Mouse (Mus musculus) liver, postnatal 0 days (tissue): ENCODE results near the gene Exd1. TPM values are rescaled to one million over a fixed set of nuclear protein-coding genes. Genes with fewer than 3 reads are reported as not detected.

Experiments used
- ATAC-seq: fragments of 200-750 bp; cut with Nextera tagmentation; 2 replicates; pipeline ENCODE4 v1.8.0; 2017; ENCODE audit warnings: mild to moderate bottlenecking, moderate library complexity
- DNase-seq: peaks from one replicate; pipeline ENCODE4 v3.0.0-alpha.2; 2016
- H3K27ac ChIP-seq: fragments of 300-500 bp; sonication (generic); 2 replicates; pipeline ENCODE4 v1.5.1; 2014; ENCODE audit warnings: antibody characterized with exemption, moderate library complexity, mild to moderate bottlenecking, low read depth
- H3K27me3 ChIP-seq: fragments of 300-500 bp; sonication (generic); 2 replicates; pipeline ENCODE4 v1.6.1; 2014; ENCODE audit warnings: low read length, control low read depth, mixed read lengths; ENCODE audit not compliant: insufficient read depth
- H3K36me3 ChIP-seq: fragments of 300-500 bp; sonication (generic); replicated peaks from 2 replicates; pipeline ENCODE4 v1.6.1; 2014; ENCODE audit warnings: mild to moderate bottlenecking, control low read depth, low read length, moderate library complexity, mixed read lengths; ENCODE audit not compliant: insufficient read depth
- H3K4me1 ChIP-seq: fragments of 300-500 bp; sonication (generic); 2 replicates; pipeline ENCODE4 v1.6.1; 2014; ENCODE audit warnings: antibody characterized with exemption, mild to moderate bottlenecking, control low read depth; ENCODE audit not compliant: insufficient read depth
- H3K4me2 ChIP-seq: fragments of 300-500 bp; sonication (generic); 2 replicates; pipeline ENCODE4 v1.6.1; 2014; ENCODE audit warnings: low read depth, mild to moderate bottlenecking, low read length, moderate library complexity, mixed read lengths
- H3K4me3 ChIP-seq: fragments of 300-500 bp; sonication (generic); 2 replicates; pipeline ENCODE4 v1.5.1; 2014; ENCODE audit warnings: low read depth, low read length
- H3K9ac ChIP-seq: fragments of 300-500 bp; sonication (generic); replicated peaks from 2 replicates; pipeline ENCODE4 v1.6.1; 2014; ENCODE audit warnings: mild to moderate bottlenecking, moderate library complexity
- H3K9me3 ChIP-seq: fragments of 300-500 bp; sonication (generic); 2 replicates; pipeline ENCODE4 v1.6.1; 2016; ENCODE audit warnings: mild to moderate bottlenecking, control low read depth, low read length, mixed read lengths
- CTCF ChIP-seq: sonication (generic); IDR thresholded peaks from 2 replicates; pipeline ENCODE4 v1.5.1; 2016; ENCODE audit warnings: antibody characterized with exemption, low read depth
- EP300 ChIP-seq: IDR thresholded peaks from 2 replicates; pipeline ENCODE4 v1.6.1; 2016; ENCODE audit warnings: antibody characterized with exemption, low read depth, mild to moderate bottlenecking
- WGBS: fragments of 180-500 bp; shearing (Covaris S2); extraction: QIAGEN DNeasy Blood & Tissue Kit; methylation state at CpG from one replicate; pipeline ENCODE4 v1.1.7; 2014; ENCODE audit not compliant: insufficient replicate concordance; 5-methylcytosine and 5-hydroxymethylcytosine counted together
- polyA plus RNA-seq: library from polyadenylated mRNA; unstranded; fragments of >200 nt; fragmentation: Nextera tagmentation; extraction: Ambion mirVana; gene quantifications from 2 replicates; pipeline ENCODE4 v1.2.1, GENCODE M21; 2015

Exd1 gene
- polyA plus RNA-seq, 1 experiment from 2014 or later: 0.29 TPM

- WGBS: 8% methylated on average over 9 of the region's 9 CpGs
- TF ChIP-seq CTCF: no peak
- no peak for TF ChIP-seq EP300
- Histone ChIP-seq H3K4me2 (peak overlapping the region; percentile 91), H3K4me1 (peaks cover 10% of the 10 kb centered on the region; the same call in 1 of the 2 replicates), H3K9me3 (no peaks in the 10 kb centered on the region), H3K27me3 (no peaks in the 10 kb centered on the region), H3K27ac (peak overlapping the region; percentile 100), H3K36me3 (no peaks in the 10 kb centered on the region), H3K4me3 (peak overlapping the region; percentile 82), H3K9ac (peak overlapping the region; percentile 98)
- ATAC-seq (no peak), DNase-seq (no peak)
Observed at GRCm38 (mm10) chr2:119478397-119478749, 69.1 kb downstream of the Exd1 start.

GRCm38 (mm10) chr2:119477571-119478396, 69.6 kb downstream of the Exd1 start, which contains the start of gene Ino80:
Gene Ino80, minus strand, starts transcription at chr2:119477687.
- 2% methylated on average over 46 of the region's 72 CpGs for WGBS
- H3K9me3 ChIP-seq: no peaks in the 10 kb centered on the region

GRCm38 (mm10) chr2:119476621-119477391, 70.6 kb downstream of the Exd1 start:
- H3K4me1 ChIP-seq: peaks cover 10% of the 10 kb centered on the region; the same call in 1 of the 2 replicates
- H3K9ac ChIP-seq: peak overlapping the region; percentile 98
- H3K36me3 ChIP-seq: no peaks in the 10 kb centered on the region
- DNase-seq: peak; percentile 83
- H3K4me2 ChIP-seq: peak overlapping the region; percentile 91
- ATAC-seq: peak; percentile 46
- H3K4me3 ChIP-seq: peak overlapping the region; percentile 82
- peak; percentile 28; the same call in 1 of the 2 replicates for TF ChIP-seq CTCF
- TF ChIP-seq EP300: no peak
- H3K9me3 ChIP-seq: no peaks in the 10 kb centered on the region
- H3K27ac ChIP-seq: peak overlapping the region; percentile 100
- no peaks in the 10 kb centered on the region for H3K27me3 ChIP-seq
- under 1% methylated on average over 39 of the region's 44 CpGs for WGBS

More at GRCm38 (mm10) chr2:119477571-119478396, 69.6 kb downstream of the Exd1 start, which contains the start of gene Ino80:
- Histone ChIP-seq H3K36me3 (no peaks in the 10 kb centered on the region), H3K27me3 (no peaks in the 10 kb centered on the region), H3K9ac (peak within 1 kb of the TSS; percentile 98), H3K4me2 (peak within 1 kb of the TSS; percentile 91), H3K4me1 (peaks cover 10% of the 10 kb centered on the region; the same call in 1 of the 2 replicates), H3K27ac (peak within 1 kb of the TSS; percentile 100), H3K4me3 (peak within 1 kb of the TSS; percentile 82)
- TF ChIP-seq EP300 (peak; percentile 79), CTCF (no peak)
- peak; percentile 92 for ATAC-seq
- DNase-seq: peak; percentile 98

- H3K27ac ChIP-seq: peak overlapping the region; percentile 100; the same call in 1 of the 2 replicates
- no peak for DNase-seq
- H3K4me1 ChIP-seq: peaks cover 10% of the 10 kb centered on the region; the same call in 1 of the 2 replicates
- no peak for ATAC-seq
- 13% methylated on average over 7 of the region's 7 CpGs for WGBS
- peak overlapping the region; percentile 91 for H3K4me2 ChIP-seq
- H3K9me3 ChIP-seq: no peaks in the 10 kb centered on the region
- no peak for TF ChIP-seq EP300
- no peak for TF ChIP-seq CTCF
- H3K9ac ChIP-seq: peak overlapping the region; percentile 98
- H3K36me3 ChIP-seq: no peaks in the 10 kb centered on the region
- no peaks in the 10 kb centered on the region for H3K27me3 ChIP-seq
- peak overlapping the region; percentile 82 for H3K4me3 ChIP-seq
Observed at GRCm38 (mm10) chr2:119476166-119476565, 71.3 kb downstream of the Exd1 start.

Other genes with a start within 250 kb of the Exd1 start
- 1.8 and 1.9 TPM in 2 replicates for gene Dll4, start 221.8 kb downstream of the Exd1 start, polyA plus RNA-seq
- gene Chac1, start 196.4 kb downstream of the Exd1 start, polyA plus RNA-seq: 0.35 and 0.36 TPM in 2 replicates
- gene Ino80, start 69.9 kb downstream of the Exd1 start, polyA plus RNA-seq: 0.97 and 1.0 TPM in 2 replicates
- gene Chp1, start 70 bp upstream of the Exd1 start, polyA plus RNA-seq: 146 and 149 TPM in 2 replicates
- 45.8 and 48.5 TPM in 2 replicates for gene Nusap1, start 70.7 kb upstream of the Exd1 start, polyA plus RNA-seq
- gene Oip5, start 70.8 kb upstream of the Exd1 start, polyA plus RNA-seq: 14.3 and 16.5 TPM in 2 replicates
- 26.7 and 27.2 TPM in 2 replicates for gene Ndufaf1, start 115.2 kb upstream of the Exd1 start, polyA plus RNA-seq
- 17.0 and 19.3 TPM in 2 replicates for gene Rtf1, start 127.4 kb upstream of the Exd1 start, polyA plus RNA-seq
- 2.7 and 3.6 TPM in 2 replicates for gene Itpka, start 194.7 kb upstream of the Exd1 start, polyA plus RNA-seq
- 0.13 and 0.16 TPM in 2 replicates for gene Ltk, start 212.8 kb upstream of the Exd1 start, polyA plus RNA-seq
- 3.7 and 3.9 TPM in 2 replicates for gene Rpap1, start 239.9 kb upstream of the Exd1 start, polyA plus RNA-seq